Mouse (Mus musculus): ENCODE data around the gene Kat6b.
A peak's percentile ranks its signal among the peaks of the same experiment; 100 is the strongest.
"Not testable (repeated sequence)": the region's sequence is repeated elsewhere in the genome, so short reads cannot be mapped to it uniquely, and the experiment has no call there.

Kat6b gene

DNA sequence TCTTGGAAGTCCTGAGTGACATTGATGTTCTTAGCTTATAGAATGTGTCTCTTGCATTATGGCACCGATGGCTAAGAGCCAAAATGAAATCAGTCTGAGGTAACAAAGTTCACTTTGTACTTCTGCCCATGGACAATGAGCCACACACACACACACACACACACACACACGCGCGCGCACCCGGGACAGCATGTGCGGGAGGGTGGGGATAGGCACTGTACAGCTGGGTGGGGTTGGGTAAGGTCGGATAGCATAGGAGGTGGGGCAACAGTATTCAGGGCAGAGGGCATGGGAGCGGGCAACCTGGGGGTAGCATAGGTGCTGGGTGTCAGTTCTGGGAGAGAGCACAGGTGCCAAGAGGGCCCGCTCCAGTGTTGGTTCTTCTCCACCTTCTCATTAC is 3.5 kb downstream of the Kat6b start:
- no peak for DNase-seq (ENCODE audit: low spot score)

DNA sequence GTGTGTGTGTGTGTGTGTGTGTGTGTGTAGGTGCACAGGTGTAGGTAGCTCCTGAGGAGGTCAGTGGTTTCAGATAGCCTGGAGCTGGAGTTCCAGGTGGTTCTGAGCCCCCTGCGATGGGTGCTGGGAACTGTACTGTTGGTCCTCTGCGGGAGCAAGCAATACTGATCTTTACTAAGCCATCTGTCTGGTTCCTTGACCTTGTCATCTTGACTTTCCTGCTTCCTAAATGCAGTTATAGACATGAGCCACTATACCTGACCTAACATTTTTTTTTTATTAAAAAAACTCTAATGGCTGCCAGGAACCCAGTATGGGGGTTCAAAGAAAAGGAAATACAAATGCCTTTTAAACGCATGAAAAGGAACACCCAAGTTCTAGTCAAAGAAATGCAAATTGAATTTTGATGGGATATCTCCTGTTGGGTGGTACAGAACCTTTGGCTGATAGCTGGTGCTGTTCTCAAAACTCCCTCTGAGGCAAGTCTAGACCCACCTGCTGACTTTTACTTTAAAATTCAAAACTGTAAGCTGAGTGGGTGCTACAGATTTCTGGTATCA is 4.8 kb downstream of the Kat6b start:
- DNase-seq (ENCODE audit: low spot score) = no peak

DNA sequence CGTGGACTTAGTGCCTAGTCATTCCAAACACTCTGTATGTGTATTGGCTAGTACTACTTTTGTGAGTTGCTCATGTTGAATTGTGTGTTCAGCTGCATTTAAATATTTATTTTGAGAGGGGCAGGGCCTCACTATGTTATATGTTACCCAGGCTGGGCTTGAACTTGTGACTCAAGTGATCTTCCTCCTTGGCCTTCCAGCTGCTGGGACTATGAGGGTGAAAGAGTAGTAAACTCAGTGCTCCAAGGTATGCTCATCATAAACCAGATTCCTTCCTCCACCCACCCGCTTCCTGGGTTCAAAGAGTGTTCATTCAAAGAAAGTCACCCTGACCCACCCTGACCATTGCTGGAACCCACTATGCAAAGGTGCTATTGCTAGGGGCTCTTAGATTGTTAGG is 5.9 kb downstream of the Kat6b start:
- DNase-seq (ENCODE audit: low spot score) = not testable (repeated sequence)

DNA sequence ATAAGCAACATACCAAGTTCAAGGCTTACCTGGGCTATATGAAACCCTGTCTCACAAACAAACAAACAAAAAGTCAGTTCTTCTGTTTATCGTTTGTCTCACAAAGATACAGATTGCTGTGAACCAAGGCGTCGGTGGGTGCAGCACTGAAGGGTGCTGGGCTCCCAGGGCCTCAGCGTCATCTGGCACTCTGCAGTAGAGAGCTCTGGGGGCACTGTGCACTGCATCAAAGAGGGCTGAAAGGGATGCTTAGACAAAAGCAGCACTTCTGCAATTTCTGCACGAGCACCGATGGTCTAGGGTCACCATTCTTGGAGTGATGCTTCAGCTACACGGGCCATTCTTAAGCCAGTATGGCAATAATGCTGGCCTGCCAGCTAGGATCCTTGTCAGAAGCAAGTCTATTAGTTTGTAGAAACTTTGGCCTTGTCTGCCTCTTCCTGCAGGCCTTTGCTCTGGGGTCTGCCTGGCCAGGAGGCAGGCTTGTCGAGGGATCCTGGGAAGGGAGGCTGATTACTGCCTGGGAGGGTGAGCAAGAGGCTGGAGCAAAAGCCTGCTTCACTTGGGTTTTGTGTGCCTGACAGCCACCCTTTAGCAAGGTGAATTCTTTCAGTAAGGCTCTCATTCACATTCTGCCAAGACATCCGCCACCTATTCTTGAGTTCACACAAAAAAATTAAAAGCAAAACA is 7.3 kb downstream of the Kat6b start:
- DNase-seq (ENCODE audit: low spot score) = not testable (repeated sequence)

DNA sequence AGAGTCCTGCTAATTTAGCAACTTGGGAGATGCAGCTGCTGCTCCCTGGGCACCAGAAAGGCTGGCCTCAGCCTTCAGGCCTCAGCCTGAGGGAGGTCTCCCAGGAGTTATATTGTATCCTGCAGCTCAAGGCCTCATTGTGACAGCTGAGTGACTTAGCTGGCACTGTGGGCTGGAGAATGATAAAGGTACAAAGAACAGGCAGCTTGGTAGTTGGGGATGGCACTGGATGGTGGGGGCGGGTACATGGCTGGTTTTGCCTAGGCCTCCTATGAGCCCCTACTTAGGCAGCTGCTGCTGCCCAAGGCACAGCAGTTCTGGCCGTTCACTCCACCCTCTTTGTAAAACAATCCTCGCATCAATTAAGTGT is 7.9 kb downstream of the Kat6b start:
- no peak for DNase-seq (ENCODE audit: low spot score)

DNA sequence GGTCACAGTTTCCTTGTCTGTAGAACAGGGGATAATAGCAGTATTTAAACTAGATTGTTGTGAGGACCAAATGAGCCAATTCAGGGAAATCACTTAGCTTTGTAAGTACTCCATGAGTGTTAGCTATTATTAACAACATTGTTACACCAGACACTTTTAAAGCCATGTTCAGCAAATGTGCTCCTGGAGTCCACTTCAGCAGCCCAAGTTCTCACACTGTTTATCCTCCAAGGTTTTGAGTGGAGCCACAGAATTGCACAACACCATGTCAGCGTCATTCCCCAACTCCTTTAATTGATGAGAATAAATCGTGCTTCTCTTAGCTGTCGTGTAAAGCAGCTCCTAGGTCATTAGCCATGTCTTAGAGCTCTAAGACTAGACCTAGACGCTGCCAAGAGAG is 8.9 kb downstream of the Kat6b start:
- DNase-seq (ENCODE audit: low spot score) = no peak

DNA sequence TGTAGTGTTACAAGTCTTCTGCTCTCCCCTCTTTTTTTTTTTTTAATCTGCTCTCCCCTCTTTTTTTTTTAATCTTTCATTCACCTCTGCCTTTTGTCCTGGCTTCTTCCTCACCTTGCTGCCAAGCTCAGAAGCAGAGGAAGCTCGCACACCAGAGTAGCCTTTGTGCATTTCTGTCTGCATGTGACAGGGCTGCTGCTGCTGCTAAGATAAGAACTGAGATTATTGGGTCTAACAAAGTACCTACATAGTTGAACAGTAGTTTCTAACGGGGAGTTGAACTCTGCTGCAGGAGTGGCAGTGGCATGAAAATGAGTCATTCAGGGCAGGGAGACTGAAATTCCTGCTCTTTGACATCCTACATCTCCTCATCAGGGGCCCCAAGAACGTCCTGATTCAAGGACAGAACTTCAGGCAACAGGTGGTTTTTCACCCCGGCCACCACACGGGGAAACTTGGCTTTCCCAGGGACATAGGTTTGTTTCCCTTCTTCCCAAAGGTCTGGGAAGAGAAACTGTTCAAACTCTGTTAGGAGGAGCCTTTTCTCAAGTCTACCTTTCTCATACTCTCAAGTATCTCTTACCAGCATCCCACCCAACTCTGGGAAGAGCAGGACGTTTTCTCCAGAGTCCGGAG is 17.2 kb downstream of the Kat6b start:
- peak; percentile 39 for DNase-seq (ENCODE audit: low spot score)

DNA sequence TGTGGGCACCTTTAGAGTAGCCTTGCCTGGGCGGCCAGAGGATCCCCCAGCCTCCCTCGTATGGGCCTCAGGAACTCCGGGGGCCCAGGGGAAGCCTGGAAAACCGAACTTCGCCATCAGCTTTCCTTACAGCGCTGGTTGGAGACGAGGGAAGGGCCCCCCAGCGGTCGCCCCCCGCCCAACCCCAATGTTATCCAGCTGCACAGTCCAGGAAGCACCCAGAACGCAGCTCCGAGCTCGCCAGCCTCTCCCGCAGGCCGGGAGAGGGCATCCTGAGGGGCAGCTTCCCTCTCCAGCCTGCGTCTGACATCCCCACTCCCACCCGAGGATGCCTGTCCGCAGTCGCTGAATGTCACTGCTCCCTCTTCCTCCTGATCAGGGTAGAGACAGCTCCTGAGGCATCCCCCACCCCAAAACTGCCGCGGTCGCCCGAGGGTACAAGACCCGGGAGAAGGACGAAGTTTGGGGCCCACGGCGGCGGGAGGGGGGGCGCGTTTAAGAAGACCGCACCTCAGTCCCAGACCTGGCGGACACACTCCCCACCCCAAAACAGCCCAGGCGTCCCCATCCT is 17.9 kb downstream of the Kat6b start:
- peak; percentile 30 for DNase-seq (ENCODE audit: low spot score)

DNA sequence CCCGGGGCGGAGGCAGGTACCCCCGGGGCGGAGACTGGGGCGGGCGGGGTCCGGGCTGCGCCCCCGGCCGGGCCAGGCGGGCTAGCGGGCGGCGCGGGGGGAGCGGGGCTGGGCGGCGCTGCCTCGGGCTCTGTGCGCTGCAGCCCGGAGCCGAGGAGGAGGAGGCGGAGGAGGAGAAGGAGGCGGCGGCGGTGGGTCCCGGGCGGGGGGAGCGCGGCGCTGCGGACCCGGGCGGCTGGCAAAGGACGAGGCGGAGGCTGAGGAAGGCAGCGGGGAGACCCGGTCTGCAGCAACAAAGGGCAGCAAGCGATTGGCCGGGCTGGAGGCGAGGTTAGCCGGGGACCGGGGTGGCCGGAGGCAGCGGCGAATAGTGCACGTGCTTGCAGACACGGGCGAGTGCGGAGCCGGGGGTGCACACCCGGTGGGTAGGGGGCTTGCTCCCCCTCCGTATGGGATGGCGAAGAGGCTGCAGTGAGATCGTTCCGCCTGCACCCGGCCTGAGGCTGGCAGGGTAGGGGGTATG is 18.5 kb downstream of the Kat6b start:
- no peak for DNase-seq (ENCODE audit: low spot score)

DNA sequence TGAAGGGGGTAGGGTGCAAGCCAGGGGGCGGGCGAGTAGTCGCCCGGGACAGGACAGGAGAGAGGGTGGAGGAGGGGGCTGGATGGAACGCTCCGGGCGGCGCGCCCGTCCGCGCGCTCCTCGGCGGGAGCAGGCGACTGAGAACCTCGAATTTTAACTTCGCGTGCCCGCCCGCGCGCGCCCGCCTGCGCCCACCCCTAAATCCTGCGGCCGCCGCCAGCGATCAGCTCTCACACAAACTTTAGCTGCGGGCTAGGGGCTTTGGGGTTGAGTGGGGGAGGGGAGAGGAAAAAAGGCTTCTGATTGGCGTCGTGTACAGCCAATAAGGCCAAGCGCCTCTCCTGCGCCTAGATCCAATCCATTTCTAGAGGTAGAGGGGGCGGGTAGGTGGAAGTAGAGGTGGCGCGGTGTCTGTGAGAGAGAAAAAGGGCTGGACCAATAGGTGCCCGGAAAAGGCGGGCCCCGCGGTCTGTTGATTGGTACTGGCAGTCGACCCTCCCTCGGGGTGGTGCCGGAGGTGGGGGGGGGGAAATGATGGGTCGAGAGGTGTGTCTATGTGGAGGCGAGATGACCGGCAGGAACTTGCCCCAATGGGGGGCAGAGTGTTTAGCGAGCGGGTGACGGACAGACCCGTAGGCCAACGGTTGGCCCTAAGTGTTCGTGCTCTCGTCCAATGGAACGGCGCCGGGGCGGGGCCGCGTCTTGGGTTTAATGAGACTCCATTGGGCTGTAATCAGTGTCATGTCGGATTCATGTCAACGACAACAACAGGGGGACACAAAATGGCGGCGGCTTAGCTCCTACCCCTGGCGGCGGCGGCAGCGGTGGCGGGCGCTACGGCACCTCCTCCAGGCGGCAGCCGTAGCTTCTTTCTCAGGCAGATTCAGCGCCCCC is 19.2 kb downstream of the Kat6b start:
- peak; percentile 100 for DNase-seq (ENCODE audit: low spot score)

DNA sequence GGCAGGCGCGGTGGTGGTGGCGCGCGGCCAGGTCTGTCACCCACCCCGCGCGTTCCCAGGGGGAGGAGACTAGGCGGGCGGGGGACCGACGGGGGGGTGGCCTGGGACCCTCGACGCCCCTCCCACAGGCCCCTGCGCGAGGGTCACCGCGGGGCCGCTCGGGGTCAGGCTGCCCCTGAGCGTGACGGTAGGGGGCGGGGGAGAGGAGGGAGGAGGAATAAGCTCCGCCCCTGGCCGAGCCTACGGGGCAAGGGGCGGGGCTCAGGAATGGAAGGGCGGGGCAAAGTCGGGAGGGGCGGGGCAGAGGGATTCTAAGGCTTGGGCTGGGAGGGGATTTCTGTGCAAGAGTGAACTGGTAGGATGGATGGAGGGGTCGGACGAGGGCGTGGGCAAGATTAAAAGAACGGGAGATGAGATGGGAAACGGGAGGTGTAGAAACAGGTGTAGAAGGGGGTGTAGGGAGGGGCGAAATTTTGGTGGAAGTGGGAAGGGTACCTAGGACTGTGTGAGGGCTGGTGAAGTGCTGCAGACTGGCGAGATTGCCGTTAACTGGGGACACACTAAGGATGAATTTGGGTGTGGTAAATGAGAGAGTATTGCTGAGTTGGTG is 19.9 kb downstream of the Kat6b start:
- peak; percentile 96 for DNase-seq (ENCODE audit: low spot score)

DNA sequence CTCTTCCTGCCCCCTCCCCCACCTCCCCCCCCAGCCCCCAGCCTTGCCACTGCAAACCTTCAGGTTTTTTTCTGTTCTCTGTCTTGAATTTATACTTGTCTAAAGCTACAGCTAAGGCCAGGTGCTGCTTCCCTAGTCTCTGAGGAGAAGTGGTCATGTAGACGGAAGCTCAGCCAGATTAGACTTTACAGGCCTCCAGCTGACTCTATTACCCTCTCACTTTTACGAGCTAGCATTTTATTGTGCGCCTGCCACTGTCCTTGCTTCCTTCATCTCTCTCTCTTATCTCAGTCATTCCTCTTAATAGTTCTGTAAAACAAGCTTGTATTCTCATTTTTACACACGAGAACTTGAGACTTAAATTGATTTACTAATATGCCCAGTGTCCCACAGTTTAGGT is 23.8 kb downstream of the Kat6b start:
- DNase-seq (ENCODE audit: low spot score) = no peak

DNA sequence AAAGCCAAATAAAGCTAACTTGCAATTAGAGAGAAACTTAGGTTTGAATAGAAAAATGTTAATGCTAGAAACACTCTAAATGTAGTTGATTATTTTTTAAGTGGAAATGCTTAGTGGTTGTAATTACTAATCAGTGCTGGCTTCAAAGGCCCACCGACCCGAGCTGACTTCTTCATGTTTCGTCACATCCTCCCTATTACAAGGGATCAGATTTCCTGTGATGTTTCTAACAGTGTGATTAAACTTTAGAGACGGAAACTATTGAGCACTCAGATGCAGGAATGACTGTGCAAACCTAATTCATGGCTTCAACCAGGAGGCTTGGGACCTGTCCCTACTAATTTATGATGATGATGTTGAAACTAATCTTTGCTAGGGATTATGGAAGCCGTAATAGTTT is 25.8 kb downstream of the Kat6b start:
- no peak for DNase-seq (ENCODE audit: low spot score)

DNA sequence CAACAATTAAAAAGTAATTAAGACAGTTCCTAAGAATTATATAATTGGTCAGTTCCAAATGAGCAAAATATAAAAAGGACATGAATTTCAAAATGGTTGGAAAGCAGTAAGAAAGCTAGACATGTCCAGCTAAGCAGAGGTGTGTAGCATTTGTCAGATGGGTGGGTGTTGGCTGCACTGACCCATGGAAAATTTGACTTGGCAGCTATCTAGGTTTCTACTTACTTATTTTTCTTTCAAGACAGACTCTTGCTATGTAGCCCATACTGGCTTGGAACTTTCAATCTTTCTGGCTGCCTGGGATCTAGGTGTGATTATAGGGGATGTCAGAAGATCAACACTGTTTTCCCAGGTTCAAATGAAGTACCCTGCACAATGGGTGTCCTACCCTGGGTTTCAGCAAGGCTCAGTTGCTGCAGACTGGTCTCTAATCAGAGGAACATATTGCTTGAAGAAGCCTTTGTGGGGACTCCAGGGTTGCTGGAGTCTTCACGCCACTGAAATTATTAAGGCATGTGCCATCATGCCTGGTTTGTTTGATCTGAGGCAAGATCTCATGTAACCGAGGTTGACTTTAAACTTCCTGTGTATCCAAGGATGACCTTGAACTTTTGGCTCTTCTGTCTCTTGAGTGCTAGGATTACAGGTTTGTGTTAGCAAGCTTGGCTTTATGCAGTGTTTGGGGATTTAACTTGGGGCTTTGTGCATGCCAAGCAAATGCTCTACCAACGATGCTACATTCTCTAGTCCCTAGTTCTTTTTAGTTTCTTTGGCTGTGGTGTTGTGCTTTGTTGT is 28.1 kb downstream of the Kat6b start:
- DNase-seq (ENCODE audit: low spot score) = no peak

DNA sequence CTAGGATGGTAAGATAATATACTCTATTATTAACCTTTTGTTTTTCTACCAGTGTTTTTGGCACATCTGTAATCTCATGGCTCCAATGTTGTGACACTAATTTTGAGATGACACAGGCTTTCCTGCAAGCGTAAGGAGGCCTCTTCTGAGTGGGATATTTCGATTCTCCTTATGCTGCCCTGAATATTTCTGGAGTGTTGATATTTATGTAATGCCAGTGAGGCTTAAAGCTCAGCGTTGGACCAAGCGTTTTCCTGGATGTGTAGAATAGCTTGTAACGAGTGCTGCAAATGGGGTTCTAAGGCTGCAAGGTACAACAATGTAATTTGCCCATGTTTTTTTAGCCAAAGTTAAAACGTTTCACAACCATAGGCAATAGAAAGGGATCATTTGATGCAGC is 30.2 kb downstream of the Kat6b start:
- no peak for DNase-seq (ENCODE audit: low spot score)

DNA sequence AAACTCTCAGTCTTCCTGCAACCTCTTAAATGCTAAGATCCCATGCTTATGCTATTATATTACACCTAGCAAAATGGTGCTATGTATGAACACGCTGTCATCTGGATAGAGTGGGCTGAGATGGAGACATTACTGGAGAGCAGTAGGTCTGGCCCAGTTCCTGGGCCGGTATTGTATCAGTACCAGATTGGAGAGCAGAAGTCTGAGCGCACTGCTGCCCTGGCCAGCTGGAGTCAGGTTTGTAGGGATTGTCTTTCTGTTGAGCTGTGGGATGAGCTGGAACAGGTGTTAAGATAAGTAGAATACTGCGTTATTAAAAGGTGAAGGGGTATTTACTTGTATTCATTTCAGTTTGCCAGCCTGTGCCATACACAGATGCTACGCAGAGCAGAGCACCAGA is 34.3 kb downstream of the Kat6b start:
- no peak for DNase-seq (ENCODE audit: low spot score)

DNA sequence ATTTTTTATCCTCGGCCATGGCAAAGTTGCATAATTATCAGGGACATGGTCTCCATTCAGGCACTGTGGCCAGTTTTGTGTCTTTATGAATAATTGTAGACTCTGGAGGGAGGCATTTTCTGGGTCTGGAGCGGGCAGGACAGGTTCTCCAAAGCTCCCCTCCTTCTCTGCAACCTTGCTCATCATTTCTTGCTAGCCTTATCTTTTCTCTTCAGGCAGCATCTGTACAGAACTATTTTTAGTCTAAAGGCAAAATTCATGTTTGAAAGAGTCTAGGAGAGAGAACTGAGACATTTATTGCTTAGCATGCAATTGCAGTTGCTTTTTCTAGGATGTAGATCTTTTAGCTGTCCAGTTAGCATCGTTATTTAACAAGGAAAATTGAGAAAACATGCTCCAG is 38.1 kb downstream of the Kat6b start:
- no peak for DNase-seq (ENCODE audit: low spot score)

DNA sequence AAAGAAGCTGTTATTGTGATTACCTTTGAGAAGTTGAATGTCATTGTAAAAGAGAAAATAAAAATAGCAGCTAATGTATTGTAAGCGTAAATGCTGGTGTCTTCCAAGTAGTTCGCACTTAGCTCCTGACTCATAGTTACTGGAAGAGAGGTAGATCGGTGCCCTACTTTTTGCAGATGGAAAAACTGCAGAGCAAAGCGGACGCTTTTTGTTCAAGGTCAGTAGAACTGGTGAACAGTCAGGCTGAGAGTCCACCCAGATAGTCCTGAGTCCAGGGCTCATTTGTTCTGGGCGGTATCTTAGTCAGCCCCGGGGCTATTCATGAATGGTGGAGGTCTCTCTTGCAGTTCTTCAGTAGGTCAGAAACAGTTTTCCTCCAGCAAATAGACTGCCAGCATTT is 39.3 kb downstream of the Kat6b start:
- DNase-seq (ENCODE audit: low spot score) = no peak

DNA sequence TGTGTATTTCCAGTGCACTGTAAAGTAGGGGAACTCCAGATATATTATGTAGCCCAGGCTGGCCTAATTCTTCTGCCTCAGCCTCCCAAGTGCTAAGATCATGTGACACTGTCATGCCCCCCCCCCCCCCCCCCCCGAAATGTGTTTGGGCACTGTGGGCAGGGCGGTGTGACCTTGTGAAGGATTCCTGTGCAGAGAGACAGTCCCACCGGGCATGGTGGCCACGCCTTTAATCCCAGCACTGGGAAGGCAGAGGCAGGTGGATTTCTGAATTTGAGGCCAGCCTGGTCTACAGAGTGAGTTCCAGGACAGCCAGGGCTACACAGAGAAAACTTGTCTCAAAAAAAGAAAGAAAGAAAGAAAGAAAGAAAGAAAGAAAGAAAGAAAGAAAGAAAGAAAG is 40.3 kb downstream of the Kat6b start:
- DNase-seq (ENCODE audit: low spot score) = not testable (repeated sequence)

DNA sequence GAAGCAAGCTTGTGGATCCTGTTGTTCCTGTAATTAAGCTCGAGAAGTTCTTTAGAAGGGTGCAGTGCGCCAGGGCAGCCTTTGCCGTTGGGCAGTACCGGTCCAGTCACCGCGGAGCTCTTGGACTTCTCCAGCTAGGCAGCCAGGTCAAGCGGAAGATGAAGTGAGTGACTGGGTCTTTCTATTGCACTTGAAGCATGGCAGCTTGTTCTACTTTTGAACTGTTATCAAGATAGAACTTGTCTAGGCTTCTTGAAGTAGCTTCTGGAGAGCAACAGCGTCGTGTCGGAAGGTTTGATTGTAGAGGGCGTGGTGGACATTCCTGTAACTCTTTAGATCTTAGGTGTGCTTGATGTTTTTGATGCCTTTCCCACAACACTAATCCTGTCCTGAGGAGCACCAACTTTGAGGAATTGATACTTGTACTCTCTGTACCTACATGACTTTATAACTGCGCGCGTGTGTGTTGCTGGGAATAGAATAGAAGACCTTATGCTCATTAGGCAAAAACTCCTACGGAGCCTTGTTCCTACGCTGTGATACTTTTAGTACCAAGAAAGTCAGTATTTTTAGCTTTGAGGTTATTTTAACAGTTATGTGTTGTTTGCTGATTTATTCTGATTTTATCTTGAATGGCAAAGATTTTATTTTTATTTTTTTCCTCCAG is 41.2 kb downstream of the Kat6b start:
- no peak for DNase-seq (ENCODE audit: low spot score)

Measured in yolk sac, embryonic 10.5 days (tissue).